Mouse (Mus musculus) liver, embryonic 16.5 days (tissue): Measurements from ENCODE around the gene Mob3b. TPM values are rescaled to one million over a fixed set of nuclear protein-coding genes. Genes with fewer than 3 reads are reported as not detected.
A peak's percentile ranks its signal among the peaks of the same experiment; 100 is the strongest.

ENCODE experiments used
- ATAC-seq: fragments of 200-750 bp; cut with Nextera tagmentation; 2 replicates; pipeline ENCODE4 v1.8.0; 2017; ENCODE audit warnings: low read depth, mild to moderate bottlenecking, moderate number of reproducible peaks, moderate library complexity
- H3K27ac ChIP-seq: fragments of 300-500 bp; sonication (generic); 2 replicates; pipeline ENCODE4 v1.5.1; 2014; ENCODE audit warnings: mild to moderate bottlenecking, low read length
- H3K27me3 ChIP-seq: fragments of 300-500 bp; sonication (generic); 2 replicates; pipeline ENCODE4 v1.6.1; 2014; ENCODE audit warnings: low read depth, low read length, mixed read lengths; ENCODE audit not compliant: control insufficient read depth, insufficient read depth
- H3K36me3 ChIP-seq: fragments of 300-500 bp; sonication (generic); 2 replicates; pipeline ENCODE4 v1.6.1; 2014; ENCODE audit warnings: mild to moderate bottlenecking; ENCODE audit not compliant: control insufficient read depth, insufficient read depth
- H3K4me1 ChIP-seq: fragments of 300-500 bp; sonication (generic); 2 replicates; pipeline ENCODE4 v1.6.1; 2014; ENCODE audit warnings: low read depth, low read length, mixed read lengths; ENCODE audit not compliant: control insufficient read depth
- H3K4me2 ChIP-seq: fragments of 300-500 bp; sonication (generic); 2 replicates; pipeline ENCODE4 v1.6.1; 2014; ENCODE audit warnings: low read depth, low read length, mixed read lengths
- H3K4me3 ChIP-seq: fragments of 300-500 bp; sonication (generic); 2 replicates; pipeline ENCODE4 v1.5.1; 2014; ENCODE audit warnings: low read depth, mild to moderate bottlenecking, low read length
- H3K9ac ChIP-seq: fragments of 300-500 bp; sonication (generic); 2 replicates; pipeline ENCODE4 v1.6.1; 2014; ENCODE audit warnings: low read depth, low read length
- H3K9me3 ChIP-seq: fragments of 300-500 bp; sonication (generic); replicated peaks from 2 replicates; pipeline ENCODE4 v1.6.1; 2016; ENCODE audit warnings: low read length; ENCODE audit not compliant: control insufficient read depth
- WGBS: fragments of 180-500 bp; shearing (Covaris S2); extraction: QIAGEN DNeasy Blood & Tissue Kit; methylation state at CpG from one replicate; pipeline ENCODE4 v1.1.7; 2014; ENCODE audit not compliant: insufficient replicate concordance; 5-methylcytosine and 5-hydroxymethylcytosine counted together
- polyA plus RNA-seq: library from polyadenylated mRNA; unstranded; fragments of >200 nt; fragmentation: Nextera tagmentation; extraction: Ambion mirVana; gene quantifications from 2 replicates; pipeline ENCODE4 v1.2.1, GENCODE M21; 2015

The Mob3b gene
- polyA plus RNA-seq, 1 experiment from 2014 or later: 10.2 TPM

- Histone ChIP-seq H3K27ac (no peak overlapping the region), H3K36me3 (no peaks in the 10 kb centered on the region), H3K4me3 (no peak overlapping the region), H3K27me3 (no peaks in the 10 kb centered on the region), H3K4me1 (no peaks in the 10 kb centered on the region; the same call in 1 of the 2 replicates), H3K4me2 (no peak overlapping the region), H3K9ac (no peak overlapping the region), H3K9me3 (no peaks in the 10 kb centered on the region)
- WGBS: 51% methylated on average over 4 of the region's 4 CpGs
- 0 out of 2 replicates have a peak, but pooled peaks have one; percentile 28 for ATAC-seq
Observed at GRCm38 (mm10) chr4:34984377-34984776, 172.9 kb downstream of the Mob3b start.

- no peak overlapping the region for H3K9ac ChIP-seq
- WGBS: 52% methylated on average over 6 of the region's 6 CpGs
- no peak overlapping the region for H3K4me2 ChIP-seq
- ATAC-seq: no peak
- H3K27ac ChIP-seq: no peak overlapping the region
- no peaks in the 10 kb centered on the region for H3K9me3 ChIP-seq
- no peaks in the 10 kb centered on the region; the same call in 1 of the 2 replicates for H3K4me1 ChIP-seq
- no peak overlapping the region for H3K4me3 ChIP-seq
- H3K27me3 ChIP-seq: no peaks in the 10 kb centered on the region
- no peaks in the 10 kb centered on the region for H3K36me3 ChIP-seq
Observed at GRCm38 (mm10) chr4:34983511-34983910, 173.8 kb downstream of the Mob3b start.

GRCm38 (mm10) chr4:34981301-34982172, 175.7 kb downstream of the Mob3b start:
- WGBS: 51% methylated on average over 8 of the region's 8 CpGs
- Histone ChIP-seq H3K36me3 (no peaks in the 10 kb centered on the region), H3K27ac (no peak overlapping the region), H3K27me3 (no peaks in the 10 kb centered on the region), H3K4me2 (no peak overlapping the region), H3K9me3 (no peaks in the 10 kb centered on the region), H3K4me1 (peaks cover 2% of the 10 kb centered on the region), H3K4me3 (no peak overlapping the region), H3K9ac (no peak overlapping the region)
- no peak for ATAC-seq

- ATAC-seq: no peak
- H3K9ac ChIP-seq: no peak overlapping the region
- H3K9me3 ChIP-seq: no peaks in the 10 kb centered on the region
- WGBS: 62% methylated on average over 8 of the region's 8 CpGs
- H3K27ac ChIP-seq: no peak overlapping the region
- peaks cover 2% of the 10 kb centered on the region for H3K4me1 ChIP-seq
- H3K36me3 ChIP-seq: no peaks in the 10 kb centered on the region
- H3K4me3 ChIP-seq: no peak overlapping the region
- H3K4me2 ChIP-seq: no peak overlapping the region
- no peaks in the 10 kb centered on the region for H3K27me3 ChIP-seq
Observed at GRCm38 (mm10) chr4:34980461-34981039, 176.7 kb downstream of the Mob3b start.

- Histone ChIP-seq H3K27me3 (no peaks in the 10 kb centered on the region), H3K4me3 (no peak overlapping the region), H3K4me2 (no peak overlapping the region), H3K27ac (no peak overlapping the region), H3K9me3 (no peaks in the 10 kb centered on the region), H3K36me3 (no peaks in the 10 kb centered on the region), H3K9ac (no peak overlapping the region), H3K4me1 (peaks cover 2% of the 10 kb centered on the region; the same call in 1 of the 2 replicates)
- 0 out of 2 replicates have a peak, but pooled peaks have one; percentile 45 for ATAC-seq
- WGBS: 65% methylated on average over 4 of the region's 4 CpGs
Observed at GRCm38 (mm10) chr4:34976916-34977702, 180.2 kb downstream of the Mob3b start.

- no peak for ATAC-seq
- H3K36me3 ChIP-seq: no peaks in the 10 kb centered on the region
- H3K9ac ChIP-seq: no peak overlapping the region
- peaks cover 2% of the 10 kb centered on the region; the same call in 1 of the 2 replicates for H3K4me1 ChIP-seq
- no peak overlapping the region for H3K4me2 ChIP-seq
- 71% methylated on average over 13 of the region's 13 CpGs for WGBS
- H3K27me3 ChIP-seq: no peaks in the 10 kb centered on the region
- H3K27ac ChIP-seq: no peak overlapping the region
- no peak overlapping the region for H3K4me3 ChIP-seq
- no peaks in the 10 kb centered on the region for H3K9me3 ChIP-seq
Observed at GRCm38 (mm10) chr4:34976331-34976778, 180.9 kb downstream of the Mob3b start.

- Histone ChIP-seq H3K9me3 (no peaks in the 10 kb centered on the region), H3K27me3 (no peaks in the 10 kb centered on the region), H3K9ac (no peak overlapping the region), H3K36me3 (no peaks in the 10 kb centered on the region), H3K4me3 (no peak overlapping the region), H3K4me2 (no peak overlapping the region), H3K4me1 (peaks cover 2% of the 10 kb centered on the region; the same call in 1 of the 2 replicates), H3K27ac (no peak overlapping the region)
- ATAC-seq: no peak
- 62% methylated on average over 5 of the region's 5 CpGs for WGBS
Observed at GRCm38 (mm10) chr4:34974795-34975194, 182.5 kb downstream of the Mob3b start.

GRCm38 (mm10) chr4:34967541-34967940, 189.7 kb downstream of the Mob3b start:
- no peak overlapping the region for H3K4me3 ChIP-seq
- H3K27me3 ChIP-seq: no peaks in the 10 kb centered on the region
- 57% methylated on average over 6 of the region's 6 CpGs for WGBS
- no peaks in the 10 kb centered on the region for H3K36me3 ChIP-seq
- H3K9me3 ChIP-seq: no peaks in the 10 kb centered on the region
- ATAC-seq: no peak
- H3K4me2 ChIP-seq: no peak overlapping the region
- no peaks in the 10 kb centered on the region; the same call in 1 of the 2 replicates for H3K4me1 ChIP-seq
- H3K27ac ChIP-seq: no peak overlapping the region
- H3K9ac ChIP-seq: no peak overlapping the region
